Mouse (Mus musculus) E14TG2a.4 (cell line): Measurements from ENCODE around the gene Neurl1b.

ENCODE experiments used
- H3K27me3 ChIP-seq: 2 replicates; pipeline ENCODE4 v1.6.1; 2014; ENCODE audit warnings: low read length, control low read depth; ENCODE audit not compliant: insufficient read depth
- H3K36me3 ChIP-seq: 2 replicates; pipeline ENCODE4 v1.6.1; 2014; ENCODE audit warnings: low read length, control low read depth; ENCODE audit not compliant: insufficient read depth
- H3K4me1 ChIP-seq: replicated peaks from 2 replicates; pipeline ENCODE4 v1.6.1; 2014; ENCODE audit warnings: low read depth, low read length, control low read depth
- H3K4me3 ChIP-seq: replicated peaks from 2 replicates; pipeline ENCODE4 v1.5.1; 2014; ENCODE audit warnings: mild to moderate bottlenecking, low read length
- H3K9me3 ChIP-seq: 2 replicates; pipeline ENCODE4 v1.6.1; 2014; ENCODE audit warnings: low read length, control low read depth
- CTCF ChIP-seq: conservative IDR thresholded peaks from 2 replicates; pipeline ENCODE4 v1.5.1; 2014; ENCODE audit warnings: low read length
- NANOG ChIP-seq: IDR thresholded peaks from 2 replicates; pipeline ENCODE4 v1.6.1; 2014; ENCODE audit warnings: borderline replicate concordance, low read length, mixed read lengths
- POU5F1 ChIP-seq: IDR thresholded peaks from 2 replicates; pipeline ENCODE4 v1.6.1; 2014; ENCODE audit warnings: low read length, borderline replicate concordance

Gene Neurl1b

GRCm38 (mm10) chr17:26480956-26481355 is 66.3 kb downstream of the Neurl1b start:
- H3K4me3 ChIP-seq: no peak overlapping the region
- H3K9me3 ChIP-seq: no peaks in the 10 kb centered on the region
- TF ChIP-seq CTCF (no peak), POU5F1 (no peak), NANOG (no peak)
- H3K27me3 ChIP-seq: peaks cover 3% of the 10 kb centered on the region; the same call in 1 of the 2 replicates
- no peaks in the 10 kb centered on the region for H3K36me3 ChIP-seq
- H3K4me1 ChIP-seq: peaks cover 27% of the 10 kb centered on the region

DNA sequence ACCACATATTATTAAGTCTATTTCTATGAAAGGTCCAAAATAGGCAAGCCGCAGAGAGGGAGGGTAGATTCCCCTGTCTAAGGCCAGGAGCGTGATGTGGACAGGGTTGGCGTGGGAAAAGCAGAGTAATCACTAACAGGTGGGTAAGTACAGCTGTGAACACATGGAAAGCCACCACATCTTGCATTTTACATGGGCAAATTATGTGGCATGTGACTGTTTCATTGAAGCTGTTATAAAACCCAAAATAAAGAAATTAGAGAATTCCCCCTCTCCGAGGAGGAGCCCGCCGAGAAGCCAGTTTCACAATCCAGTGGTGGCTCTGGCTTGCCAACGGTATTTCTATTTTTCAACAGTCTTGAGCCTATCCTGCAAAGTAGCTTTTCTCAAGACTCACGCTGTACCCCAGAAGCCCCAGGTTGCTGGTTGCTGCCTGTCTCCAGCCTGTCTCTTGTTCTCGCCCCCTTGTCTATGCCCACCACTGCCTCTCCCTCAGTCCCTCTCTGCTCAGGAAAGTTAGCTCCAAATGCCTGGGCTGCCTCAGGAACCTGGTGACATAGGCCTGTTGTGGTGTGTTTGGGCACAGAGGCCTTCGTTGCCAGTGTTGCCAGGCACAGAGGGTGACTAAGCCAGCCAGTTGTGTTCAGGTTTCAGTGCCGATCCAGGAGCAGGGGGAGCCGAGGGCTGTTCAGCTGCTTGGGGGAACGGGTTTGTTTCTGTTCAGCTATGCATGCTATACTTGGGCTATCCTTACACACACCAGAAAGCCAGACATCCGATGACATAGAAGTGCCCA is 70.2 kb downstream of the Neurl1b start:
- Histone ChIP-seq H3K36me3 (no peaks in the 10 kb centered on the region), H3K27me3 (peaks cover 3% of the 10 kb centered on the region; the same call in 1 of the 2 replicates), H3K4me3 (no peak overlapping the region), H3K9me3 (no peaks in the 10 kb centered on the region), H3K4me1 (peaks cover 43% of the 10 kb centered on the region)
- TF ChIP-seq POU5F1 (no peak), NANOG (no peak), CTCF (no peak)

GRCm38 (mm10) chr17:26487266-26487665 is 72.6 kb downstream of the Neurl1b start:
- peaks cover 2% of the 10 kb centered on the region; the same call in 1 of the 2 replicates for H3K27me3 ChIP-seq
- H3K4me3 ChIP-seq: no peak overlapping the region
- H3K4me1 ChIP-seq: peaks cover 42% of the 10 kb centered on the region
- no peaks in the 10 kb centered on the region for H3K36me3 ChIP-seq
- TF ChIP-seq NANOG: no peak
- TF ChIP-seq POU5F1: no peak
- TF ChIP-seq CTCF: no peak
- H3K9me3 ChIP-seq: peaks cover 14% of the 10 kb centered on the region

DNA sequence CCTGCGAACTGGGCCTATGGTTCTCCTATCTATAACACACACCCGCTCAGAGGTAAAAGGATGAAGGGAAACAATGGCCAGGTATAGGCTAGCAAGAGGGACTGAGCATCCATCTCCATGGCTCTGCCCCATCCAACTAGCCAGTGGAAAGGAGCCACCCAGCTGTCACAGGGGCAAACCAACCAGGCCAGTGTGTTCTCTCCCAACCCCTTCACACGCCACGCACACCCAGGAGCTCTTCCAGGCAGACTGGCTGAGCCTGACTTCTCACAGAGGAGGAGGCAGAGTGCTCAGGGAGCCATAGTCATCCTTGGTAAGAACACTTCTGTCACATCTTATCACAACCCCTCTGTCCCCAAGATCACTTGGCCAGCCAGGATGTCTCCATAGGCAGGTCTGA is 73.3 kb downstream of the Neurl1b start:
- no peaks in the 10 kb centered on the region for H3K27me3 ChIP-seq
- no peak for TF ChIP-seq NANOG

GRCm38 (mm10) chr17:26488711-26489403 is 74.2 kb downstream of the Neurl1b start:
- TF ChIP-seq POU5F1: no peak
- no peak for TF ChIP-seq NANOG
- no peak for TF ChIP-seq CTCF
- peaks cover 28% of the 10 kb centered on the region for H3K9me3 ChIP-seq
- H3K36me3 ChIP-seq: no peaks in the 10 kb centered on the region
- no peaks in the 10 kb centered on the region for H3K27me3 ChIP-seq
- H3K4me3 ChIP-seq: no peak overlapping the region
- peaks cover 40% of the 10 kb centered on the region for H3K4me1 ChIP-seq

More for the DNA sequence above, 73.3 kb downstream of the Neurl1b start:
- Histone ChIP-seq H3K4me1 (peaks cover 40% of the 10 kb centered on the region), H3K4me3 (no peak overlapping the region), H3K36me3 (no peaks in the 10 kb centered on the region), H3K9me3 (peaks cover 21% of the 10 kb centered on the region)

- no peak for TF ChIP-seq POU5F1
- no peak for TF ChIP-seq CTCF
- TF ChIP-seq NANOG: no peak
- peaks cover 40% of the 10 kb centered on the region for H3K4me1 ChIP-seq
- no peaks in the 10 kb centered on the region for H3K27me3 ChIP-seq
- H3K36me3 ChIP-seq: no peaks in the 10 kb centered on the region
- H3K9me3 ChIP-seq: peaks cover 39% of the 10 kb centered on the region
- H3K4me3 ChIP-seq: peak overlapping the region; percentile 29; the same call in 1 of the 2 replicates
Observed at GRCm38 (mm10) chr17:26490072-26490471, 75.4 kb downstream of the Neurl1b start.

DNA sequence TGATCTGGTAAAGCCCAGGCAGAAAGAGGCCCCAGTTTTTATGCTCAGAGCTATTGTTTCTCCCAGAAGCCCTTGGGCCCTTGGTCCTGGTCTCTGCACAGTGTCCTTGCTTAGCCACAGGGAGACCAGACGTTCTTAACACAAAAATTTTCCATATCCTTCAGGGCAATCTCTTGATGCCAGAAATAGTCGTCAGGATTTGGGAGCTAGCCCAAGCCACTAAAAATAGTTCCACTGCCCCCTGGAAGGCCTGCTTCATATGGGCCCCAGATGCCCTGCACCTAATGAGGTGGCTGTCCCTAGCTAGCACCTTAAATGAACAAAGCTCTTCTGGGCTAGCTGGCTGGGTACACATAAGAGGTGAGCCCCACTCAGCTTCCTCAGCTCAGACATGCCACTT is 76.3 kb downstream of the Neurl1b start:
- Histone ChIP-seq H3K9me3 (peaks cover 48% of the 10 kb centered on the region), H3K36me3 (no peaks in the 10 kb centered on the region)

GRCm38 (mm10) chr17:26492246-26492645 is 77.6 kb downstream of the Neurl1b start:
- Histone ChIP-seq H3K4me1 (peaks cover 37% of the 10 kb centered on the region), H3K36me3 (no peaks in the 10 kb centered on the region), H3K27me3 (no peaks in the 10 kb centered on the region), H3K4me3 (no peak overlapping the region), H3K9me3 (peaks cover 57% of the 10 kb centered on the region)
- TF ChIP-seq POU5F1 (no peak), NANOG (no peak), CTCF (no peak)

More for the DNA sequence above, 76.3 kb downstream of the Neurl1b start:
- Histone ChIP-seq H3K4me3 (no peak overlapping the region), H3K27me3 (no peaks in the 10 kb centered on the region), H3K4me1 (peaks cover 40% of the 10 kb centered on the region)
- TF ChIP-seq POU5F1: no peak
- no peak for TF ChIP-seq NANOG
- TF ChIP-seq CTCF: no peak
